Mouse (Mus musculus) small intestine, adult 10 weeks (tissue): ENCODE data around the gene 1700028P14Rik. TPM values are rescaled to one million over a fixed set of nuclear protein-coding genes. Genes with fewer than 3 reads are reported as not detected.

Source experiments
- polyA plus RNA-seq: library from polyadenylated mRNA; stranded (reverse); fragments of 350-450 nt; fragmentation: Illumina TruSeq; extraction: RNeasy Lipid Tissue Mini Kit (QIAGEN cat#74804); gene quantifications from one replicate; pipeline ENCODE4 v1.2.3, GENCODE M21; 2014; ENCODE audit warnings: low replicate concordance

The 1700028P14Rik gene
- not detected for polyA plus RNA-seq

DNA sequence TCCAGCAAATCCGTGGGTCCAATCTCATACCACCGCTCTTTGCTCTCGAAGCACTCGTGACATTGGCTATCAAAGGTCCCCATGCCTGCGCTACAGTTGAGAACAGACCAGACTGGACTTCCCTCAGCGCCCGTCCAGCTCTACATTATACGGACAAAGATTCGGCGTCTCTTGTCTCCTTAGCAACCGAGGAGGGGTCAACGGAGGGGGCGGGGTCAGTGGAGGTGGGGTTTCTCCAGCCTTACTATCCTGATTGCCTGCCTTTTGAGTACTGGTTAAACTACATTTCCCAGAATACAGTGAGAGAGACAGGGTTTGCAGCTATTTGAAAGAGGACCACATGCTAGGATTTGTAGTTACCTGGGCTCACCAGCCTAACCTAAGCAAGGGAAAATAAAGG, at the start of gene 1700028P14Rik:
1700028P14Rik (minus strand) TSS at position 169 of the 400 bp plus-strand sequence.

DNA sequence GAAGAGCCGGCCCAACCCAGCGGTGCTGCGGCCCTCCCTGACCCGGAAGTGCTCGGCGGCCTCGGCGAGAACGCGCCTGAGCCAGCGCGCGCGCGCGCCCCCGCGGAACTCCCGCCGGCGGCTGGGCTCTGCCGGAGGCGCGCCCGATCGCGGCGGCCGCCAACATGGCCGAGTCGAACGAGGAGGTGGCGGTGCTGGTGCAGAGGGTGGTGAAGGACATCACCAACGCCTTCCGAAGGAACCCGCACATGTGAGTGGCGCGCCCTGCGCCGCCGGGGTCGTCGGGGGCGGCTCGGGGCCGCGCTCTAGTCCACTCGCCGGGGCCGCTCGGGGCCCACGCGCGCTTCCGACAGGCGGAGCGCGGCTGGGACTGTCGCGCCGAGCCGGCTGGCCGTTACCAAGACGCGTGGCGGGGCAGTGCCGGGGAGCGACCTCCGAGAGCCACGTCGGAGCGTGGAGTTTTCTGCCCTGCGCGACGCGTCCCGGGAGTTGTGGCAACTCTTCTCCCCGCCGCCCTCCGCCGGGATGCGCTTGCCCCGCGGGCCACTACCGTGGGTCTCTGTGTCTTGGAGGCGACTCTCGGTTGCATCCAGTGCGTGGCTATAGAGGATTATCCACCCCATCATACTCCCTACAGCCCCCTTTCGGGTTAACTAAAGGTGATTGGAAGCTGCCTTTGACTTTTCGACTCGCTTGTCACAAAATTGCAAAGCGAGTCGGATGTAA, 34.8 kb upstream of the 1700028P14Rik start, which contains the start of gene Ptar1:
Ptar1 (plus strand) TSS at position 134 of the 726 bp plus-strand sequence.

Other genes with a start within 250 kb of the 1700028P14Rik start
- gene Mamdc2, start 204.4 kb downstream of the 1700028P14Rik start, polyA plus RNA-seq: 7.0 TPM
- gene Ptar1, start 34.6 kb upstream of the 1700028P14Rik start, polyA plus RNA-seq: 13.9 TPM
- 0.71 TPM for gene Apba1, start 106.1 kb upstream of the 1700028P14Rik start, polyA plus RNA-seq